8 mouse cellular contexts compared by ENCODE assay signal in genomic region chr11:116642681-116643578, GRCm38 (mm10). TPM values are rescaled to one million over a fixed set of nuclear protein-coding genes. Genes with fewer than 3 reads are reported as not detected.
DNase-seq lines count a peak whose midpoint lies in the region; ATAC-seq lines count a peak whose summit lies in the region.

No protein-coding gene starts in this region.

- H3K4me1 ChIP-seq in intestine, embryonic 15.5 days (replicated peaks): peaks cover 30% of the 10 kb centered on the region
- peaks cover 14% of the 10 kb centered on the region for H3K4me1 ChIP-seq in midbrain, embryonic 12.5 days

- DNase-seq in adrenal gland, postnatal 10 days: peak; percentile 94
- DNase-seq in embryo, embryonic 11.5 days (ENCODE audit: low read depth, low spot score): peak; percentile 85
- DNase-seq in gastrocnemius, postnatal 36 days: peak; percentile 83 to 89
- DNase-seq in left cerebral cortex, postnatal 25 days (ENCODE audit: low spot score in 2 of 2): peak; percentile 85 to 89
- peak; percentile 98 for DNase-seq in right cerebral cortex, postnatal 4 days
- peak; percentile 79 for DNase-seq in yolk sac, embryonic 10.5 days (ENCODE audit: low spot score)

- H3K4me3 ChIP-seq in intestine, embryonic 15.5 days (replicated peaks): no peak overlapping the region; the same call in 1 of the 2 replicates
- H3K4me3 ChIP-seq in midbrain, embryonic 12.5 days: peak overlapping the region; percentile 21

- peak; percentile 72 for ATAC-seq in intestine, embryonic 15.5 days
- ATAC-seq in midbrain, embryonic 12.5 days (ENCODE audit: low FRiP score, low read depth): peak; percentile 87

- WGBS in intestine, embryonic 15.5 days: 35% methylated on average over 14 of the region's 14 CpGs
- WGBS in midbrain, embryonic 12.5 days: 35% methylated on average over 14 of the region's 14 CpGs

- 0 out of 2 replicates have a peak, but pooled peaks cover 2% of the 10 kb centered on the region for H3K27me3 ChIP-seq in intestine, embryonic 15.5 days (replicated peaks)
- H3K27me3 ChIP-seq in midbrain, embryonic 12.5 days: peaks cover 19% of the 10 kb centered on the region; the same call in 1 of the 2 replicates

- intact Hi-C loops in gastrocnemius, postnatal 36 days (cut with DNase I): loop anchor here (1.0 kb wide), 1 partner anchor 26 kb away; no protein-coding TSS in a partner anchor
- intact Hi-C loops in left cerebral cortex, postnatal 25 days (cut with DNase I): loop anchor here (1.0 to 5.0 kb wide), 3 partner anchors 28 to 414 kb away; no protein-coding TSS in a partner anchor

- H3K36me3 ChIP-seq in intestine, embryonic 15.5 days: no peaks in the 10 kb centered on the region
- H3K36me3 ChIP-seq in midbrain, embryonic 12.5 days: no peaks in the 10 kb centered on the region

- H3K9ac ChIP-seq in intestine, embryonic 15.5 days: no peak overlapping the region
- H3K9ac ChIP-seq in midbrain, embryonic 12.5 days (replicated peaks): peak overlapping the region; percentile 35; the same call in 1 of the 2 replicates

- H3K4me2 ChIP-seq in intestine, embryonic 15.5 days (replicated peaks): peak overlapping the region; percentile 45
- peak overlapping the region; percentile 54 for H3K4me2 ChIP-seq in midbrain, embryonic 12.5 days (replicated peaks)

- H3K9me3 ChIP-seq in intestine, embryonic 15.5 days: no peaks in the 10 kb centered on the region
- H3K9me3 ChIP-seq in midbrain, embryonic 12.5 days: no peaks in the 10 kb centered on the region

- H3K27ac ChIP-seq in intestine, embryonic 15.5 days: no peak overlapping the region
- H3K27ac ChIP-seq in midbrain, embryonic 12.5 days (replicated peaks): peak overlapping the region; percentile 30; the same call in 1 of the 2 replicates

RNA-seq across cellular contexts. Expression of gene Prcd, which starts 10.4 kb away (rescaled TPM):
- 1 to 10 TPM; 4.1 to 6.0 TPM for total RNA-seq in adrenal gland, postnatal 10 days (2021)
- under 1 TPM; 0.46 to 0.74 TPM for total RNA-seq in gastrocnemius, postnatal 36 days (2021)
- polyA plus RNA-seq in intestine, embryonic 15.5 days (2015; fragmentation: Nextera tagmentation; extraction: Ambion mirVana): 1.0 and 1.3 TPM in 2 replicates
- total RNA-seq in left cerebral cortex, postnatal 25 days (2021): 1 to 10 TPM; 4.6 to 6.7 TPM
- 0.37 and 0.63 TPM in 2 replicates for polyA plus RNA-seq in midbrain, embryonic 12.5 days (2016; fragmentation: Nextera tagmentation; extraction: Ambion mirVana)

RNA-seq across cellular contexts. Expression of gene Cygb, which starts 11.2 kb away (rescaled TPM):
- total RNA-seq in adrenal gland, postnatal 10 days (2021): 10 to 100 TPM; 40.8 to 44.7 TPM
- total RNA-seq in gastrocnemius, postnatal 36 days (2021): 10 to 100 TPM in 1 of 2 experiments, 1 to 10 TPM in 1; 8.4 to 13.6 TPM
- polyA plus RNA-seq in intestine, embryonic 15.5 days (2015; fragmentation: Nextera tagmentation; extraction: Ambion mirVana): 12.5 and 12.9 TPM in 2 replicates
- total RNA-seq in left cerebral cortex, postnatal 25 days (2021): 10 to 100 TPM; 39.9 TPM
- 2.8 and 3.5 TPM in 2 replicates for polyA plus RNA-seq in midbrain, embryonic 12.5 days (2016; fragmentation: Nextera tagmentation; extraction: Ambion mirVana)

RNA-seq across cellular contexts. Expression of gene Rhbdf2, which starts 16.1 kb away (rescaled TPM):
- total RNA-seq in adrenal gland, postnatal 10 days (2021): 10 to 100 TPM; 11.1 to 14.4 TPM
- total RNA-seq in gastrocnemius, postnatal 36 days (2021): 10 to 100 TPM in 1 of 2 experiments, 1 to 10 TPM in 1; 9.4 to 10.2 TPM
- 8.4 and 8.9 TPM in 2 replicates for polyA plus RNA-seq in intestine, embryonic 15.5 days (2015; fragmentation: Nextera tagmentation; extraction: Ambion mirVana)
- total RNA-seq in left cerebral cortex, postnatal 25 days (2021): 1 to 10 TPM; 1.3 to 1.4 TPM
- 1.1 and 1.8 TPM in 2 replicates for polyA plus RNA-seq in midbrain, embryonic 12.5 days (2016; fragmentation: Nextera tagmentation; extraction: Ambion mirVana)

RNA-seq across cellular contexts. Expression of gene Aanat, which starts 56.7 kb away (rescaled TPM):
- not detected for total RNA-seq in adrenal gland, postnatal 10 days (2021)
- total RNA-seq in gastrocnemius, postnatal 36 days (2021): not detected
- polyA plus RNA-seq in intestine, embryonic 15.5 days (2015; fragmentation: Nextera tagmentation; extraction: Ambion mirVana): not detected in 2 replicates
- 1 to 10 TPM in 1 of 2 experiments, under 1 TPM in 1; 0.64 to 1.5 TPM for total RNA-seq in left cerebral cortex, postnatal 25 days (2021)
- 0.18 and 0.41 TPM in 2 replicates for polyA plus RNA-seq in midbrain, embryonic 12.5 days (2016; fragmentation: Nextera tagmentation; extraction: Ambion mirVana)

Comparison
In these comparisons a context has a peak if more than half of its experiments do, and no peak if none do; other contexts are left out.
1. RNA of gene Rhbdf2, which starts 16.1 kb away (total RNA-seq): 11.1 to 14.4 TPM in adrenal gland, postnatal 10 days and 9.4 to 10.2 TPM in gastrocnemius, postnatal 36 days; 1.3 to 1.4 TPM in left cerebral cortex, postnatal 25 days; every median in the first group is over 4 times any median in the second.
2. Peak in every context shown above with its lines, with median percentiles within 50 percentile points of each other: DNase-seq.